Mouse (Mus musculus): ENCODE results near the gene Lclat1. TPM values are rescaled to one million over a fixed set of nuclear protein-coding genes. Genes with fewer than 3 reads are reported as not detected.

The Lclat1 gene
- polyA plus RNA-seq, 1 experiment = 20.4 TPM

DNA sequence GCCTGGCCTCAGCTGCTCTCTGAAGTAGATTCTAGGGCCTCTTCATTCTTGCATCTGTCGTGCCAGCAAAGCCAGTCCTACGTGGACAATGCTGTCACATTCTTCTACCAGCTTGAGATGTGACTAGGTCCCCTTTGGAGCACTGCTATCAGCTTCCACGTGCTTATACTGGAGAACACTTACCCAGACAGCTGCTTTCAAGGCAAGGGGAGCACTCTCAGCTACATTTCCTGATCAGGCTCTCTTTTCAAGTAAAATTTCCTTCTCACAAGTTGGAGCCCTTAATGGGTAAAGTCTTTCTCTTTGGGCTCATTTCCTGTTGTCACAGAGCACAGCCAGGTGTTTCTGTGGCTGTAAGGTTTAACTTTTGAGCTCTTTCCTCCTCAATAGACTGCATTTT is 55.8 kb downstream of the Lclat1 start:
- H3K79me3 ChIP-seq (ENCODE audit: low read depth) = no peaks in the 10 kb centered on the region
- no peak overlapping the region for H3K4me3 ChIP-seq (ENCODE audit: insufficient read depth, poor library complexity, severe bottlenecking)
- H3K36me3 ChIP-seq (ENCODE audit: control insufficient read depth, insufficient read depth) = no peaks in the 10 kb centered on the region
- no peaks in the 10 kb centered on the region for H3K79me2 ChIP-seq (ENCODE audit: control insufficient read depth, insufficient read depth)
- no peaks in the 10 kb centered on the region for H3K27me3 ChIP-seq (ENCODE audit: control insufficient read depth, insufficient read depth, insufficient read length)
- TF ChIP-seq CTCF (IDR thresholded peaks at IDR 0.05; ENCODE audit: control insufficient read depth, insufficient read depth, insufficient read length) (no peak), MAX (IDR thresholded peaks at IDR 0.05) (no peak), FOSL1 (IDR thresholded peaks at IDR 0.05; ENCODE audit: insufficient read depth, low read length, poor library complexity, severe bottlenecking) (no peak), CEBPB (IDR thresholded peaks at IDR 0.05; ENCODE audit: low read depth) (no peak), MYOD1 (IDR thresholded peaks at IDR 0.05; ENCODE audit: control insufficient read depth, insufficient read length, low read depth) (no peak), USF1 (IDR thresholded peaks at IDR 0.05; ENCODE audit: low read depth) (no peak), MYOG (IDR thresholded peaks at IDR 0.05; ENCODE audit: control insufficient read depth, extremely low read depth, insufficient read length) (no peak)
- no peak overlapping the region for H3ac ChIP-seq (ENCODE audit: control insufficient read depth, insufficient read length, low read depth)

DNA sequence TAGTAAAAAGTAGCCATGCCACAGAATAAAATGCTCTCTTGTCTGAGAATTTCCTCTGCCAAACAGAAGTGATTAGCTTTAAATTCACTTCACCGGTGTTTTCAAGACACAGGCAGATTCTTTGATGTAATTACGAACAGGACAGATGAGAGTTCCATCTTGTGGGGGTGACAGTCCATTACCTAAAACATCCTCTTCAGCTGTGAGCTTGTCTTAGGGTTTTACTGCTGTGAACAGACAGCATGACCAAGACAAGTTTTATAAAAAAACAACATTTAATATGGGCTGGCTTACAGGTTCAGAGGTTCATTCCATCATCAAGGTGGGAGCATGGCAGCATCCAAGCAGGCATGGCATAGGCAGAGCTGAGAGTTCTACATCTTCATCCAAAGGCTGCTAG is 56.3 kb downstream of the Lclat1 start:
- H3ac ChIP-seq (ENCODE audit: control insufficient read depth, insufficient read length, low read depth) = no peak overlapping the region
- no peak for TF ChIP-seq CTCF (IDR thresholded peaks at IDR 0.05; ENCODE audit: control insufficient read depth, insufficient read depth, insufficient read length)
- no peak for TF ChIP-seq MAX (IDR thresholded peaks at IDR 0.05)
- no peak for TF ChIP-seq MYOD1 (IDR thresholded peaks at IDR 0.05; ENCODE audit: control insufficient read depth, insufficient read length, low read depth)
- H3K79me3 ChIP-seq (ENCODE audit: low read depth) = no peaks in the 10 kb centered on the region

DNA sequence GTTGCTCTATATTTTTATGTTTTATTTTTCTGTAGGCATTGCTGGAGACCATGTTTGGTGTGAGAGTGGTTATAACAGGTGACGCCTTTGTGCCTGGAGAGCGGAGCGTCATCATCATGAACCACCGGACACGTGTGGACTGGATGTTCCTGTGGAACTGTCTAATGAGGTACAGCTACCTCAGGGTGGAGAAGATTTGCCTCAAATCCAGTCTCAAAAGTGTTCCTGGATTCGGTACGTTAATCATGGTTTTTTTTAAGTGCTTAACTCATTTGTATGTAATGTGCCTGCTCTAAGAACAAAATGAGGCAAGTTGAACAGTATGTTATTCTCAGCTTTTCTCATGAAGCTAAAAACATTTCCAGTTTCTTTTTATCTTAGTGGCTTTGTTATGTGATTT is 61.7 kb downstream of the Lclat1 start:
- Histone ChIP-seq H3K36me3 (ENCODE audit: control insufficient read depth, insufficient read depth) (no peaks in the 10 kb centered on the region), H3ac (ENCODE audit: control insufficient read depth, insufficient read length, low read depth) (no peak overlapping the region), H3K27me3 (ENCODE audit: control insufficient read depth, insufficient read depth, insufficient read length) (no peaks in the 10 kb centered on the region), H3K79me3 (ENCODE audit: low read depth) (no peaks in the 10 kb centered on the region), H3K4me3 (ENCODE audit: insufficient read depth, poor library complexity, severe bottlenecking) (no peak overlapping the region), H3K79me2 (ENCODE audit: control insufficient read depth, insufficient read depth) (no peaks in the 10 kb centered on the region)
- TF ChIP-seq MYOG (IDR thresholded peaks at IDR 0.05; ENCODE audit: control insufficient read depth, extremely low read depth, insufficient read length) (no peak), MYOD1 (IDR thresholded peaks at IDR 0.05; ENCODE audit: control insufficient read depth, insufficient read length, low read depth) (no peak), MAX (IDR thresholded peaks at IDR 0.05) (no peak), FOSL1 (IDR thresholded peaks at IDR 0.05; ENCODE audit: insufficient read depth, low read length, poor library complexity, severe bottlenecking) (no peak), USF1 (IDR thresholded peaks at IDR 0.05; ENCODE audit: low read depth) (no peak), CEBPB (IDR thresholded peaks at IDR 0.05; ENCODE audit: low read depth) (no peak), CTCF (IDR thresholded peaks at IDR 0.05; ENCODE audit: control insufficient read depth, insufficient read depth, insufficient read length) (no peak)

More for the DNA sequence above, 56.3 kb downstream of the Lclat1 start:
- Histone ChIP-seq H3K27me3 (ENCODE audit: control insufficient read depth, insufficient read depth, insufficient read length) (no peaks in the 10 kb centered on the region), H3K36me3 (ENCODE audit: control insufficient read depth, insufficient read depth) (no peaks in the 10 kb centered on the region), H3K79me2 (ENCODE audit: control insufficient read depth, insufficient read depth) (no peaks in the 10 kb centered on the region), H3K4me3 (ENCODE audit: insufficient read depth, poor library complexity, severe bottlenecking) (no peak overlapping the region)

DNA sequence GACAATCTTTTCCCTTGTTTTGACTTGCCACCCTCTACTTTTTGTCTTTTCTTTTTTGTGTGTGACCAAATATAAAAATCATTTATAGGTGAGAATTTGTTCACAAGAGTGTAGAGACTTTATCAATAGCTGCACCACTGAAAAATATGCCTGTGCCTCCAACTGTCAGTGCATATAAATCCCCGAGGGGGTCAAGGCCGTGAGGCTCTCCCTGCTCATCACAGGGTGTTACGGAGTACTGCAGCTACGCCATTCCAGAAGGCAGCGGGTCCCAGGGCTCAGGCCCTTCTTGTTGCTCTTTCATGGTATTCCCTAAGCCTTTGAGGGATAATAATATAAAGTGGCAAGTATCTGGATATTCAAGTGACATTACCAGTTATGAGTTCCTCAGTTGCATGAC is 62.4 kb downstream of the Lclat1 start:
- TF ChIP-seq CTCF (IDR thresholded peaks at IDR 0.05; ENCODE audit: control insufficient read depth, insufficient read depth, insufficient read length) = no peak
- TF ChIP-seq CEBPB (IDR thresholded peaks at IDR 0.05; ENCODE audit: low read depth) = no peak
- TF ChIP-seq FOSL1 (IDR thresholded peaks at IDR 0.05; ENCODE audit: insufficient read depth, low read length, poor library complexity, severe bottlenecking) = no peak
- no peak for TF ChIP-seq MAX (IDR thresholded peaks at IDR 0.05)
- TF ChIP-seq MYOG (IDR thresholded peaks at IDR 0.05; ENCODE audit: control insufficient read depth, extremely low read depth, insufficient read length) = no peak
- H3K4me3 ChIP-seq (ENCODE audit: insufficient read depth, poor library complexity, severe bottlenecking) = no peak overlapping the region
- no peaks in the 10 kb centered on the region for H3K27me3 ChIP-seq (ENCODE audit: control insufficient read depth, insufficient read depth, insufficient read length)

DNA sequence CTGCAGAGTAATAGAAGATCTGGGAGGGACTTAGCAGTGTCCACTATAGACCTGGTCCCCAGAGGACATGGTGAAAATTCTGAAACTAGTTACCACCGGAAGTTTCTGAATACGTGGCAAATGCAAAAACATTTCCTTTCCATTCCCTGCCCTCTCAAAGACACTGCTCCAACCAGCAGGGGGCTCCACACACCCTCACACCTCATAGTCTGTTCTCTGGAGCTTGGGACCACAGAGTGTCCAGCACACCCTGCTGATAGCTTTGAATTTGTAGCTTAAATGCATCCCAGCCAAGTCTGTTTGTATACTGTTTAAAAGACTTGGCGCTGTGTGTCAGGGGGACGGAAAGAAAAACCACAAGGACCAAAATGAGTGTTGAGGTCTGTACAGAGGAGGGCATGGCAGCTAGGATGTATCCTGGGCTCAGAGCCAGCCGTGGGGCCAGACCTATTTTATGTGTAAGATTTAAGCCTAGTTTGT is 66.3 kb downstream of the Lclat1 start:
- Histone ChIP-seq H3K27me3 (ENCODE audit: control insufficient read depth, insufficient read depth, insufficient read length) (no peaks in the 10 kb centered on the region), H3K4me3 (ENCODE audit: insufficient read depth, poor library complexity, severe bottlenecking) (no peak overlapping the region), H3K79me3 (ENCODE audit: low read depth) (no peaks in the 10 kb centered on the region), H3K36me3 (ENCODE audit: control insufficient read depth, insufficient read depth) (no peaks in the 10 kb centered on the region), H3ac (ENCODE audit: control insufficient read depth, insufficient read length, low read depth) (no peak overlapping the region), H3K79me2 (ENCODE audit: control insufficient read depth, insufficient read depth) (peaks cover 30% of the 10 kb centered on the region)
- TF ChIP-seq CTCF (IDR thresholded peaks at IDR 0.05; ENCODE audit: control insufficient read depth, insufficient read depth, insufficient read length) = peak; percentile 50
- TF ChIP-seq MYOD1 (IDR thresholded peaks at IDR 0.05; ENCODE audit: control insufficient read depth, insufficient read length, low read depth) = no peak
- TF ChIP-seq CEBPB (IDR thresholded peaks at IDR 0.05; ENCODE audit: low read depth) = no peak
- peak; percentile 39 for TF ChIP-seq MAX (IDR thresholded peaks at IDR 0.05)
- TF ChIP-seq USF1 (IDR thresholded peaks at IDR 0.05; ENCODE audit: low read depth) = no peak
- no peak for TF ChIP-seq FOSL1 (IDR thresholded peaks at IDR 0.05; ENCODE audit: insufficient read depth, low read length, poor library complexity, severe bottlenecking)
- TF ChIP-seq MYOG (IDR thresholded peaks at IDR 0.05; ENCODE audit: control insufficient read depth, extremely low read depth, insufficient read length) = no peak

More for the DNA sequence above, 62.4 kb downstream of the Lclat1 start:
- Histone ChIP-seq H3K79me2 (ENCODE audit: control insufficient read depth, insufficient read depth) (peaks cover 6% of the 10 kb centered on the region), H3K79me3 (ENCODE audit: low read depth) (no peaks in the 10 kb centered on the region), H3ac (ENCODE audit: control insufficient read depth, insufficient read length, low read depth) (no peak overlapping the region), H3K36me3 (ENCODE audit: control insufficient read depth, insufficient read depth) (no peaks in the 10 kb centered on the region)

DNA sequence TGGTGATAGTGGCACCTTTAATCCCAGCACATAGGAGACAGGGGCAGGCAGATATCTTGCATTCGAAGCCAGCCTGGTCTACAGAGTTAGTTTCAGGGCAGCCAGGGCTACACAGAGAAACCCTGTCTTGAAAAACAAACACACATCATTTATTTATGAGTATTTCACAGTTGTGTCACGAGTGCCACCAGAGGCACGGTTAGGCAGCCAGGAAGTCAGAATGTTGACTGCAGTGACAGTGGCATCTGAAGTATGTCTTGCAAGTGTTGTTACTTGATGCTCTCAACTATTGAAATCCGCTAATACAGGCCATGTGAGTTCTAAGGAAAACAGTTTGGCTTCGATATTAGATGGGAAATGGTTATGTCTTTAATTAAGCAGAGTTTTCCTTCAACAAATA is 67.9 kb downstream of the Lclat1 start:
- H3ac ChIP-seq (ENCODE audit: control insufficient read depth, insufficient read length, low read depth) = no peak overlapping the region
- H3K27me3 ChIP-seq (ENCODE audit: control insufficient read depth, insufficient read depth, insufficient read length) = no peaks in the 10 kb centered on the region
- no peaks in the 10 kb centered on the region for H3K79me3 ChIP-seq (ENCODE audit: low read depth)
- peaks cover 30% of the 10 kb centered on the region for H3K79me2 ChIP-seq (ENCODE audit: control insufficient read depth, insufficient read depth)
- TF ChIP-seq MAX (IDR thresholded peaks at IDR 0.05) (no peak), CTCF (IDR thresholded peaks at IDR 0.05; ENCODE audit: control insufficient read depth, insufficient read depth, insufficient read length) (no peak), CEBPB (IDR thresholded peaks at IDR 0.05; ENCODE audit: low read depth) (no peak), FOSL1 (IDR thresholded peaks at IDR 0.05; ENCODE audit: insufficient read depth, low read length, poor library complexity, severe bottlenecking) (no peak), MYOG (IDR thresholded peaks at IDR 0.05; ENCODE audit: control insufficient read depth, extremely low read depth, insufficient read length) (no peak)
- no peak overlapping the region for H3K4me3 ChIP-seq (ENCODE audit: insufficient read depth, poor library complexity, severe bottlenecking)
- H3K36me3 ChIP-seq (ENCODE audit: control insufficient read depth, insufficient read depth) = no peaks in the 10 kb centered on the region

Data from C2C12 (cell line).